Comparison of ENCODE assay signal across 8 mouse cellular contexts in genomic region chr14:103651106-103651505, GRCm38 (mm10). TPM values are rescaled to one million over a fixed set of nuclear protein-coding genes. Genes with fewer than 3 reads are reported as not detected.
DNase-seq lines count a peak whose midpoint lies in the region; ATAC-seq and TF ChIP-seq lines count a peak whose summit lies in the region.

No protein-coding gene starts in this region.

- 5% methylated on average over 11 of the region's 11 CpGs for WGBS in kidney, postnatal 0 days
- WGBS in hindbrain, embryonic 12.5 days: 4% methylated on average over 11 of the region's 11 CpGs
- WGBS in midbrain, embryonic 12.5 days: 4% methylated on average over 11 of the region's 11 CpGs

- H3K36me3 ChIP-seq in kidney, postnatal 0 days (ENCODE audit: insufficient read depth, low read length): no peaks in the 10 kb centered on the region
- H3K36me3 ChIP-seq in hindbrain, embryonic 12.5 days: no peaks in the 10 kb centered on the region
- no peaks in the 10 kb centered on the region for H3K36me3 ChIP-seq in midbrain, embryonic 12.5 days

- H3K9me3 ChIP-seq in kidney, postnatal 0 days (replicated peaks; ENCODE audit: low read length): no peaks in the 10 kb centered on the region
- no peaks in the 10 kb centered on the region for H3K9me3 ChIP-seq in hindbrain, embryonic 12.5 days (replicated peaks)
- no peaks in the 10 kb centered on the region for H3K9me3 ChIP-seq in midbrain, embryonic 12.5 days

- peak overlapping the region; percentile 69 for H3K9ac ChIP-seq in kidney, postnatal 0 days (ENCODE audit: low read depth, low read length)
- peak overlapping the region; percentile 97 for H3K9ac ChIP-seq in hindbrain, embryonic 12.5 days
- H3K9ac ChIP-seq in midbrain, embryonic 12.5 days (replicated peaks): peak overlapping the region; percentile 92

- peak overlapping the region; percentile 95 for H3K4me2 ChIP-seq in kidney, postnatal 0 days (ENCODE audit: low read length)
- H3K4me2 ChIP-seq in hindbrain, embryonic 12.5 days (replicated peaks): peak overlapping the region; percentile 66
- peak overlapping the region; percentile 70 for H3K4me2 ChIP-seq in midbrain, embryonic 12.5 days (replicated peaks)

- H3K4me3 ChIP-seq in kidney, postnatal 0 days (replicated peaks; ENCODE audit: low read depth, low read length): peak overlapping the region; percentile 60
- peak overlapping the region; percentile 76 for H3K4me3 ChIP-seq in hindbrain, embryonic 12.5 days
- peak overlapping the region; percentile 76 for H3K4me3 ChIP-seq in midbrain, embryonic 12.5 days

- no peak for DNase-seq in kidney, postnatal 0 days (ENCODE audit: low spot score)
- no peak for DNase-seq in kidney, adult 11 months
- no peak for DNase-seq in brain, embryonic 14.5 days (ENCODE audit: low read depth)
- no peak for DNase-seq in adrenal gland, postnatal 10 days
- DNase-seq in layer of hippocampus, adult 8-10 months (ENCODE audit: low spot score in 2 of 2): no peak
- no peak for DNase-seq in heart, adult 11 months

- peak overlapping the region; percentile 87 for H3K27ac ChIP-seq in kidney, postnatal 0 days
- H3K27ac ChIP-seq in hindbrain, embryonic 12.5 days: peak overlapping the region; percentile 96
- H3K27ac ChIP-seq in midbrain, embryonic 12.5 days (replicated peaks): peak overlapping the region; percentile 99

- no peak for TF ChIP-seq CTCF in kidney, postnatal 0 days (IDR thresholded peaks at IDR 0.05; ENCODE audit: low read depth)
- TF ChIP-seq CTCF in brain, embryonic 14.5 days (IDR thresholded peaks at IDR 0.05; ENCODE audit: borderline replicate concordance, extremely low read depth, insufficient read depth, insufficient read length): peak; percentile 5; the same call in 1 of the 2 replicates

- TF ChIP-seq POLR2A in brain, embryonic 14.5 days (IDR thresholded peaks at IDR 0.05; ENCODE audit: borderline replicate concordance, extremely low read depth, insufficient read depth, insufficient read length, poor library complexity, severe bottlenecking): no peak

- no peaks in the 10 kb centered on the region for H3K27me3 ChIP-seq in kidney, postnatal 0 days (ENCODE audit: insufficient read depth, low read length)
- no peaks in the 10 kb centered on the region for H3K27me3 ChIP-seq in hindbrain, embryonic 12.5 days
- H3K27me3 ChIP-seq in midbrain, embryonic 12.5 days: no peaks in the 10 kb centered on the region

- H3K4me1 ChIP-seq in kidney, postnatal 0 days (replicated peaks; ENCODE audit: insufficient read depth, low read length): no peaks in the 10 kb centered on the region
- peaks cover 38% of the 10 kb centered on the region for H3K4me1 ChIP-seq in hindbrain, embryonic 12.5 days
- peaks cover 47% of the 10 kb centered on the region for H3K4me1 ChIP-seq in midbrain, embryonic 12.5 days

- no peak for ATAC-seq in kidney, postnatal 0 days (replicated peaks; ENCODE audit: low FRiP score, low read depth)
- peak; percentile 29 for ATAC-seq in hindbrain, embryonic 12.5 days (ENCODE audit: low FRiP score)
- no peak; the same call in 1 of the 2 replicates for ATAC-seq in midbrain, embryonic 12.5 days (ENCODE audit: low FRiP score, low read depth)

RNA-seq across cellular contexts. Expression of gene Slain1, which starts 1.1 kb away (rescaled TPM):
- polyA plus RNA-seq in kidney, postnatal 0 days (2015; fragmentation: Nextera tagmentation; extraction: Ambion mirVana): 2.9 and 3.4 TPM in 2 replicates
- polyA plus RNA-seq in brain, embryonic 14.5 days (2012; rRNA removed): 73.9 and 93.0 TPM in 2 replicates
- polyA plus RNA-seq in hindbrain, embryonic 12.5 days (2016; fragmentation: Nextera tagmentation; extraction: Ambion mirVana): 19.9 and 22.8 TPM in 2 replicates
- polyA plus RNA-seq in midbrain, embryonic 12.5 days (2016; fragmentation: Nextera tagmentation; extraction: Ambion mirVana): 22.9 and 28.2 TPM in 2 replicates
- total RNA-seq in adrenal gland, postnatal 10 days (2021): 1 to 10 TPM; 1.5 to 1.8 TPM
- total RNA-seq in layer of hippocampus, adult 8-10 months (2022): 10 to 100 TPM; 53.3 to 59.5 (median 55.2) TPM
